20 mouse cellular contexts compared by ENCODE assay signal in genomic region chr5:27879726-27880125, GRCm38 (mm10). TPM values are rescaled to one million over a fixed set of nuclear protein-coding genes. Genes with fewer than 3 reads are reported as not detected.
"Had no signal": no experiment of that assay in that cellular context is flagged by ENCODE, and none has a peak within 500 bp of the region (broad histone marks: within the 10 kb centered on the region; RNA-seq: fewer than 3 reads in every experiment).

No protein-coding gene starts in this region.

- H3K9me3 ChIP-seq: lung, embryonic 15.5 days; megakaryocyte, embryonic 14.5 days; midbrain, embryonic 13.5 days; midbrain, embryonic 15.5 days; neural tube, embryonic 12.5 days; stomach, embryonic 15.5 days had no signal

- H3K36me3 ChIP-seq: lung, embryonic 15.5 days; midbrain, embryonic 13.5 days; midbrain, embryonic 15.5 days; neural tube, embryonic 12.5 days; stomach, embryonic 15.5 days had no signal

- H3K4me3 ChIP-seq: lung, embryonic 15.5 days; megakaryocyte, embryonic 14.5 days; midbrain, embryonic 13.5 days; midbrain, embryonic 15.5 days; neural tube, embryonic 12.5 days; stomach, embryonic 15.5 days had no signal

- DNase-seq: lung, adult 2 months; lung, postnatal 14 days; lung, postnatal 36 days; right cerebral cortex, postnatal 14 days; thymus, adult 2 months; thymus, postnatal 25 days; thymus, postnatal 4 days had no signal

- H3K27me3 ChIP-seq: lung, embryonic 15.5 days; midbrain, embryonic 13.5 days; midbrain, embryonic 15.5 days; neural tube, embryonic 12.5 days; stomach, embryonic 15.5 days had no signal

- H3K27ac ChIP-seq: lung, embryonic 15.5 days; macrophage; midbrain, embryonic 13.5 days; midbrain, embryonic 15.5 days; neural tube, embryonic 12.5 days; stomach, embryonic 15.5 days; stomach, postnatal 0 days had no signal

- H3K9ac ChIP-seq: lung, embryonic 15.5 days; midbrain, embryonic 13.5 days; midbrain, embryonic 15.5 days; neural tube, embryonic 12.5 days; stomach, embryonic 15.5 days had no signal

- ATAC-seq: lung, postnatal 0 days; midbrain, embryonic 13.5 days; midbrain, embryonic 15.5 days had no signal

- H3K4me1 ChIP-seq: lung, embryonic 15.5 days; megakaryocyte, embryonic 14.5 days; midbrain, embryonic 15.5 days; neural tube, embryonic 12.5 days; stomach, embryonic 15.5 days had no signal

- H3K4me2 ChIP-seq: lung, embryonic 15.5 days; midbrain, embryonic 11.5 days; midbrain, embryonic 13.5 days; midbrain, embryonic 15.5 days; neural tube, embryonic 12.5 days; stomach, embryonic 15.5 days had no signal

RNA-seq across cellular contexts. Expression of gene Htr5a, which starts 37.8 kb away (rescaled TPM):
- polyA plus RNA-seq: lung, adult 2 months; lung, embryonic 15.5 days; lung, postnatal 0 days; macrophage; spleen, adult 2 months; stomach, embryonic 15.5 days; stomach, postnatal 0 days; testis, adult 2 months; thymus, adult 2 months; urinary bladder, adult 2 months had no signal
